Mouse (Mus musculus): ENCODE measurements around the gene Ttk. TPM values are rescaled to one million over a fixed set of nuclear protein-coding genes. Genes with fewer than 3 reads are reported as not detected.

Ttk gene
- 15.3 and 17.5 TPM in 2 replicates for polyA plus RNA-seq (2015; fragmentation: Nextera tagmentation; extraction: Ambion mirVana)

DNA sequence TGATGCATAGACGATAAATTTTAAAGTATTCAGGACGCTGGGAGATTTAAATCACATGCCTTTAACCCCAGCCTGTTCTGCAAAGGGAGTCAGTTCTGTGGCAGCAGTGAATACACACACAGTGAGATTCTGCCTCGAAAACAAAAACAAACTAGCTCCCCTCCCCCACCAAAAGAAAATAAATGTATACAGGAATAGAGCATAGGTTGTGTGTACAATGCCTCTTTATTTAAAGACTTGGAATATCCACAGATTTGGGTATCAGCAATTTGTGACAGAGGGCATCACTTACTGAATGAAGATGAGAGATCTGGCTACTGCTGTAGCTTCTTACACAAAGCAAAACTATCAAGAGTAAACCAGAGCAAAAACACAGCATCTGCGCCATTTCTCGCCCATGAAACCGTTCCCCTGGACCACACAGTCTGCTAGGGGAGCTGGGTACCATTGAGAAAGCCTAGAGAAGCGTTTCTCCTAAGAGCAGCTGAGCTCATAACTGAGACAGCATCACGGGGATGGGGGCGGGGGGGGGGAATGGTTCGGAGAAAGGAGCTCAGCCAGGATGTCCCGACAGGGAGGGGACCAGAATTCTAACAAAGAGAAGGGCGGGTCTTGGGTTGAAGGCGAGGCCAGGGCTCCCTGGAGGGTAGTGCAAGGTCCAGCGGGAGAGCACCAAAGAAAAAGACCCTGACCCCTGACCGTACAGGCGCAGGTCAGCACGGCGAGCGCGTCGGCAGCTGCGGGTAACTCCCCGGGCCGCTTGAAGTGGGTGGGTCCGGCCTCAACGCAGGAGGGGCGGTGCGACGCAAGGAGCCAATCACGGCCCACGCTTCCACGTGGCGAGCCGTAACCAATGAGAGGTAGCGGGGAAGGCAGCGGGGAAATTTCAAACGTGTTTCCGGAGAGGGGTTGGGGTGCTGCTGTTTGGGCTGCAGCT is at the start of gene Ttk:
Gene Ttk, plus strand, starts transcription at position 879 of the 937 bp plus-strand sequence.

DNA sequence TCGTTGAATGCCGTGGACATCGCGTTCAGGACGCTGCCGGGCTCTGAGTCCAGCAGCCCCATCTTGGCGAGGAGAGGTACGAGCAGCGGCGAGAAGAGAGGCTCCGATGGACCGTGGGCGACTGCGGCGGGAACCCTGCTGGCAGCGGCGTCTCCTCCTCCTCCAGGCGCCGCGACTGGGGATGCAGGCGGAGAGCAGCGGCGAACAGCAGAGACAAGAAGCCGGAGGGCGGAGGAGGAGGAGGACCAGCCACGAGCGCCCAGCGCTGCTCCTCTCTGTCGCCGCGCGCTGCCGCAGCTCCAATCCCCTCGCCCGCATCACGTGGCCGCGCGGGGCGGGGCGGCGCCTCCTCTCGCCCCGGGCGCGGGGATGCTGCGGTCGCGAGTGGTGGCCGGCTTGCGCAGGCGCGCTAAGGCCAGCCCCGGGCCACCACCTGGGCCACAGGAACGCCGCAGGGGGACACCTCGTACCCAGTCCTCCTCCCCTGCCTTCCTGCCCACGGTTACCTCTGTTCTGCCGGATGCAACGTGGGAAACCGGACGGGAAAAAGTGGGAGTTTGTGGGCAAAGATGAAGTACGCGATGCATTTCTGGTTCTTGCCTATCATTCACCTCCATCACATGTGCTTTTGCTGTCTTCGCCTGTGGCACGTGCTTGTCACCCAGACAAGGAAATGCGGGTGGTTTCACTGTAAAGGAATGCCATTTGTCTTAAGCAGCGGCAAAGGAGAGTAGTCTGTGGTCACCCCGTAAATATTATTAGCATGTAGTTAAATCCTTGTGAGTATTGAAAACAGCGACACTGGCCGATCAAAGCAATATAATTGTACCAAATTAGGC is 28.3 kb upstream of the Ttk start, which contains the start of gene Elovl4:
Gene Elovl4, minus strand, starts transcription at position 301 of the 839 bp plus-strand sequence.

Other genes starting within 250 kb of the Ttk start
- gene Elovl4, start 28.4 kb upstream of the Ttk start, polyA plus RNA-seq (2015; fragmentation: Nextera tagmentation; extraction: Ambion mirVana) = 0.23 and 0.42 TPM in 2 replicates
- gene Bckdhb, start 90.5 kb downstream of the Ttk start, polyA plus RNA-seq (2015; fragmentation: Nextera tagmentation; extraction: Ambion mirVana) = 9.0 and 10.4 TPM in 2 replicates

Data from spleen, postnatal 0 days (tissue).